Comparison of ENCODE assay signal across 8 mouse cellular contexts in genomic region chr6:128007241-128007701, GRCm38 (mm10).
DNase-seq lines count a peak whose midpoint lies in the region; ATAC-seq lines count a peak whose summit lies in the region.
"Had no signal": no experiment of that assay in that cellular context is flagged by ENCODE, and none has a peak within 500 bp of the region (broad histone marks: within the 10 kb centered on the region; RNA-seq: fewer than 3 reads in every experiment).

No protein-coding gene starts in this region.

- DNase-seq in left cerebral cortex, postnatal 4 days = peak; percentile 71
- DNase-seq in left cerebral cortex, postnatal 36 days (ENCODE audit: low spot score in 2 of 2) = no peak
- peak; percentile 54 to 66 for DNase-seq in cerebellum, postnatal 14 days
- DNase-seq in naive thymus-derived CD4-positive, alpha-beta T cell, adult 2 months (ENCODE audit: low read depth) = peak; percentile 49
- DNase-seq in thymus, postnatal 25 days = no peak
- no peak for DNase-seq in spleen, postnatal 10 days (ENCODE audit: low spot score in 2 of 2)
- DNase-seq: liver, postnatal 0 days had no signal

- intact Hi-C loops in left cerebral cortex, postnatal 4 days (cut with DNase I) = no loop called here
- intact Hi-C loops in left cerebral cortex, postnatal 36 days (cut with DNase I) = no loop called here

- ATAC-seq in granulocyte monocyte progenitor cell, adult 5-6 weeks (replicated peaks; ENCODE audit: poor library complexity, severe bottlenecking) = peak; percentile 71
- ATAC-seq: liver, postnatal 0 days had no signal

Comparison
In these comparisons a context has a peak if more than half of its experiments do, and no peak if none do; other contexts are left out.
1. DNase-seq: peak in left cerebral cortex, postnatal 4 days (single experiment), cerebellum, postnatal 14 days (2 of 2) and naive thymus-derived CD4-positive, alpha-beta T cell, adult 2 months (single experiment); none in left cerebral cortex, postnatal 36 days (0 of 2), thymus, postnatal 25 days (single experiment) and spleen, postnatal 10 days (0 of 2).